Comparison of ENCODE assay signal across 17 mouse cellular contexts in the genomic region with DNA sequence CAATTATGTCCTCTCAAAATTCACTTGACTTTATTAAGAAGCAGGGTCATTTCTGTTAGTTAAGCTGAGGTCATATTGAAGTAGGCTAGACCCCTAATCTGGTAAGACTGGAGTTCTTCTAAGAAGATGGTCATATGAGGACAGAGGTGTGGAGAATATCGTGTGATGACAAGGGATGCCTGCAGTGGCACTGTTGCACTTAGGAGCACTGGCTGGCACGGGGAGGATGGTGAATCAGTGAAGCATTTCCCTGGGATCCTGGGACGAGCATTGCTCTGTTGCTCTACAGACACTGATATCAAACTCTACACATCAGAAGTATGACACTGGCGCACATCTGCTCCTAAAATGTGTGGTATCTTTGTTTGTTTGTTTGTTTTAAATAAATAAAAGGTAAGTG.
DNase-seq lines count a peak whose midpoint lies in the region; ATAC-seq and TF ChIP-seq lines count a peak whose summit lies in the region.
"Had no signal": no experiment of that assay in that cellular context is flagged by ENCODE, and none has a peak within 500 bp of the region (broad histone marks: within the 10 kb centered on the region; RNA-seq: fewer than 3 reads in every experiment).

No protein-coding gene starts in this region.

- peak; percentile 88 for DNase-seq in heart, adult 11 months
- DNase-seq in heart, postnatal 14 days = no peak
- DNase-seq in layer of hippocampus, adult 2 months (ENCODE audit: low spot score in 2 of 2) = no peak
- DNase-seq in layer of hippocampus, postnatal 36 days = no peak
- DNase-seq in heart, postnatal 4 days = peak; percentile 25
- no peak for DNase-seq in thymus, adult 18-20 months
- DNase-seq: embryo, embryonic 11 days had no signal

- no peak for ATAC-seq in heart, embryonic 16.5 days (replicated peaks; ENCODE audit: extremely low read depth, insufficient read depth, low FRiP score)
- no peak; the same call in 1 of the 2 replicates for ATAC-seq in heart, embryonic 12.5 days (ENCODE audit: insufficient number of reproducible peaks, low FRiP score)

- H3K9me3 ChIP-seq in heart, embryonic 16.5 days (replicated peaks; ENCODE audit: control insufficient read depth, low read length) = no peaks in the 10 kb centered on the region
- H3K9me3 ChIP-seq in heart, embryonic 12.5 days (replicated peaks) = no peaks in the 10 kb centered on the region
- H3K9me3 ChIP-seq: embryonic facial prominence, embryonic 13.5 days; forebrain, embryonic 12.5 days; limb, embryonic 15.5 days; midbrain, embryonic 10.5 days; neural tube, embryonic 15.5 days; stomach, embryonic 15.5 days had no signal

- TF ChIP-seq CTCF in layer of hippocampus, adult 2 months (conservative IDR thresholded peaks at IDR 0.05) = peak; percentile 56

- no peak overlapping the region for H3K4me3 ChIP-seq in heart, embryonic 16.5 days (ENCODE audit: low read length)
- H3K4me3 ChIP-seq in heart, embryonic 12.5 days = no peak overlapping the region
- H3K4me3 ChIP-seq in layer of hippocampus, adult 2 months = no peak overlapping the region
- H3K4me3 ChIP-seq: embryonic facial prominence, embryonic 13.5 days; erythroblast, embryonic 14.5 days; forebrain, embryonic 12.5 days; left cerebral cortex, adult 2 months; limb, embryonic 15.5 days; midbrain, embryonic 10.5 days; neural tube, embryonic 15.5 days; stomach, embryonic 15.5 days had no signal

- intact Hi-C loops in heart, postnatal 14 days (cut with DNase I) = loop anchor here (5.0 to 10.0 kb wide), 2 partner anchors 112 to 1005 kb away; no protein-coding TSS in a partner anchor

- peaks cover 9% of the 10 kb centered on the region for H3K4me1 ChIP-seq in heart, embryonic 16.5 days (ENCODE audit: control insufficient read depth, insufficient read depth, low read length)
- H3K4me1 ChIP-seq in heart, embryonic 12.5 days (replicated peaks) = peaks cover 6% of the 10 kb centered on the region
- H3K4me1 ChIP-seq: embryonic facial prominence, embryonic 13.5 days; limb, embryonic 15.5 days; neural tube, embryonic 15.5 days; stomach, embryonic 15.5 days had no signal

- H3K27ac ChIP-seq in heart, embryonic 16.5 days (ENCODE audit: low read length) = peak overlapping the region; percentile 88
- no peak overlapping the region for H3K27ac ChIP-seq in heart, embryonic 12.5 days (ENCODE audit: poor library complexity, severe bottlenecking)
- no peak overlapping the region for H3K27ac ChIP-seq in layer of hippocampus, adult 2 months
- H3K27ac ChIP-seq: embryonic facial prominence, embryonic 13.5 days; forebrain, embryonic 12.5 days; left cerebral cortex, adult 2 months; limb, embryonic 15.5 days; midbrain, embryonic 10.5 days; neural tube, embryonic 15.5 days; stomach, embryonic 15.5 days had no signal

- H3K27me3 ChIP-seq in heart, embryonic 16.5 days (ENCODE audit: control insufficient read depth, insufficient read depth, low read length) = no peaks in the 10 kb centered on the region
- no peaks in the 10 kb centered on the region for H3K27me3 ChIP-seq in heart, embryonic 12.5 days (replicated peaks)
- H3K27me3 ChIP-seq: embryonic facial prominence, embryonic 13.5 days; forebrain, embryonic 12.5 days; limb, embryonic 15.5 days; neural tube, embryonic 15.5 days; stomach, embryonic 15.5 days had no signal

- 57% methylated on average over 4 of the region's 4 CpGs for WGBS in heart, embryonic 16.5 days
- 66% methylated on average over 4 of the region's 4 CpGs for WGBS in heart, embryonic 12.5 days

- no peak overlapping the region for H3K9ac ChIP-seq in heart, embryonic 16.5 days (ENCODE audit: low read length)
- H3K9ac ChIP-seq in heart, embryonic 12.5 days = no peak overlapping the region
- H3K9ac ChIP-seq: embryonic facial prominence, embryonic 13.5 days; forebrain, embryonic 12.5 days; limb, embryonic 15.5 days; neural tube, embryonic 15.5 days; stomach, embryonic 15.5 days had no signal

- no peak overlapping the region for H3K4me2 ChIP-seq in heart, embryonic 16.5 days (ENCODE audit: low read depth, low read length)
- no peak overlapping the region for H3K4me2 ChIP-seq in heart, embryonic 12.5 days
- H3K4me2 ChIP-seq: embryonic facial prominence, embryonic 13.5 days; forebrain, embryonic 12.5 days; limb, embryonic 15.5 days; neural tube, embryonic 15.5 days; stomach, embryonic 15.5 days had no signal

- no peaks in the 10 kb centered on the region for H3K36me3 ChIP-seq in heart, embryonic 16.5 days (ENCODE audit: control insufficient read depth, insufficient read depth)
- H3K36me3 ChIP-seq in heart, embryonic 12.5 days = no peaks in the 10 kb centered on the region
- H3K36me3 ChIP-seq: embryonic facial prominence, embryonic 13.5 days; forebrain, embryonic 12.5 days; limb, embryonic 15.5 days; midbrain, embryonic 10.5 days; neural tube, embryonic 15.5 days; stomach, embryonic 15.5 days had no signal

Comparison
In these comparisons a context has a peak if more than half of its experiments do, and no peak if none do; other contexts are left out.
1. DNase-seq: peak in heart, adult 11 months (single experiment) and heart, postnatal 4 days (single experiment); none in heart, postnatal 14 days (0 of 2), layer of hippocampus, adult 2 months (0 of 2), layer of hippocampus, postnatal 36 days (0 of 2) and thymus, adult 18-20 months (0 of 2).